Mouse (Mus musculus): ENCODE measurements at regions not wholly inside any gene's neighbourhood (a gene's known extent, or its start where the extent isn't known, plus 50 kb on each side); places are given as distances from the start of the nearest gene placed in this dataset.

- no peak for DNase-seq (ENCODE audit: low spot score in 2 of 2)
These were observed 485.7 kb downstream of the Grin2a start for GRCm38 (mm10) chr16:9509666-9510065.

- DNase-seq (ENCODE audit: low spot score in 2 of 2): no peak
These were observed 480.8 kb downstream of the Grin2a start for GRCm38 (mm10) chr16:9514538-9514937.
